Mouse (Mus musculus): ENCODE measurements around the gene Fam155a. TPM values are rescaled to one million over a fixed set of nuclear protein-coding genes. Genes with fewer than 3 reads are reported as not detected.

The Fam155a gene
- polyA plus RNA-seq, 1 experiment from 2014 or later = 0.89 TPM

GRCm38 (mm10) chr8:9303526-9304135 lies 467.3 kb downstream of the Fam155a start:
- Histone ChIP-seq H3K9ac (no peak overlapping the region), H3K9me3 (no peaks in the 10 kb centered on the region), H3K27ac (no peak overlapping the region), H3K36me3 (no peaks in the 10 kb centered on the region), H3K4me1 (no peaks in the 10 kb centered on the region), H3K4me3 (no peak overlapping the region), H3K4me2 (replicated peaks) (no peak overlapping the region), H3K27me3 (no peaks in the 10 kb centered on the region)
- ATAC-seq (ENCODE audit: low FRiP score, low read depth) = no peak
- WGBS = 85% methylated on average over 6 of the region's 6 CpGs

- Histone ChIP-seq H3K9me3 (no peaks in the 10 kb centered on the region), H3K27ac (no peak overlapping the region), H3K9ac (no peak overlapping the region), H3K27me3 (no peaks in the 10 kb centered on the region), H3K4me1 (no peaks in the 10 kb centered on the region), H3K36me3 (no peaks in the 10 kb centered on the region), H3K4me2 (replicated peaks) (no peak overlapping the region), H3K4me3 (no peak overlapping the region)
- 64% methylated on average over 2 of the region's 2 CpGs for WGBS
- no peak for ATAC-seq (ENCODE audit: low FRiP score, low read depth)
These were observed 475.9 kb downstream of the Fam155a start for GRCm38 (mm10) chr8:9295046-9295445.

DNA sequence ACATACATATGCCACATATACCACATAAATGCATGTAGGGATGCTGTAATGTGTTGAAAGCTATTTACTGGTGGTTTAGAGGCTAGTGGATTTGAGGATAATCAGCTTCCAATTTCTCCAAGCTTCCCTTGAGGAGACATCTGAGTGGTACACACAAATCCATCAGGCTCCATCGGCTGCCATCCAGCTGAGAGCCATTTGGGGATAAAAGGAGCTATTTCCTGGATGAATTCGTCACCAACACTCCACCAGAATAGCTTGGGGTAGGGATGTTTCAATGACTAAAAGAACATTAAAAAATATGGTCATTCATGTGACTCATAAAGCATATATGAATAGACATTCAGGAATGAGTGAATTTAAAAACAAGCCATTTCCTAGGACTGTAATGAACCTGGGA lies 478.4 kb downstream of the Fam155a start:
- Histone ChIP-seq H3K9me3 (no peaks in the 10 kb centered on the region), H3K4me3 (no peak overlapping the region), H3K36me3 (no peaks in the 10 kb centered on the region), H3K27ac (no peak overlapping the region), H3K4me2 (replicated peaks) (no peak overlapping the region), H3K9ac (no peak overlapping the region), H3K4me1 (no peaks in the 10 kb centered on the region), H3K27me3 (no peaks in the 10 kb centered on the region)
- 56% methylated on average over 2 of the region's 2 CpGs for WGBS
- no peak for ATAC-seq (ENCODE audit: low FRiP score, low read depth)

DNA sequence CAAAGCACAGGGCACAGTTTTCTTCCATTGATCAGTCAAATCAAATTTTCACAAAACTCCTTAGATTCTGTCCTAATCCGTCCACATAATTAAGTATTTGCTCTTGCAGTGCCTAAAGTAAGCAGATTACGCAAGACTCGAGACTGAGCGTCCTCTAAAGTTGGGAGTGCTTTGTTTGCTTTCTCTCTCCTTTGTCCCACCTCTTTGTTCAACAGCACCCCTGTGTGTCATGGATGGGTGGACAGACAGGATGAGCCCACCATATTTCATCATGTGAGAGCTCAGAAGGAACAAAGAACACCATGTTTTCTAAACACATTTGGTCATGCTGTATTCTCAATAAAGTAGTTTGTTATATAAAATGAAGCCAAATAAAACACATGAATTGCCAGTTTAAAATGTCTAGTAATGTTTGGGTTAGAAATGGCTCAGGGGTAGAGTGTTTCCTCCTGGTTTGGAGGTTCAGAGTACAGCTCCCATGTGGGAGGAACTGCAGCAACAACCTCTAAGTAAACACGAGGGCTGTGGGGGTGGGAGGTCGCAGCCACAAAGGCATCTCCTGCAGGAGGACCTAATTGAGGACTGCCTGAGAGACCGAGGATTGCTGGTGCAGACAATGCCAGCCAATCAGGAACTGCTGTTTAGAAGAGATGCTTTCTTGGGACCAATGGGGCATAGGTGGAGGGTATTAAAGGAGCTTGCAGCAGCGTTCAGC lies 482.8 kb downstream of the Fam155a start:
- no peak overlapping the region for H3K4me3 ChIP-seq
- H3K27me3 ChIP-seq = no peaks in the 10 kb centered on the region
- H3K9me3 ChIP-seq = no peaks in the 10 kb centered on the region
- no peaks in the 10 kb centered on the region for H3K36me3 ChIP-seq
- no peak overlapping the region for H3K9ac ChIP-seq
- H3K4me1 ChIP-seq = no peaks in the 10 kb centered on the region
- 60% methylated on average over 8 of the region's 8 CpGs for WGBS
- no peak overlapping the region for H3K27ac ChIP-seq
- H3K4me2 ChIP-seq (replicated peaks) = no peak overlapping the region
- no peak for ATAC-seq (ENCODE audit: low FRiP score, low read depth)

DNA sequence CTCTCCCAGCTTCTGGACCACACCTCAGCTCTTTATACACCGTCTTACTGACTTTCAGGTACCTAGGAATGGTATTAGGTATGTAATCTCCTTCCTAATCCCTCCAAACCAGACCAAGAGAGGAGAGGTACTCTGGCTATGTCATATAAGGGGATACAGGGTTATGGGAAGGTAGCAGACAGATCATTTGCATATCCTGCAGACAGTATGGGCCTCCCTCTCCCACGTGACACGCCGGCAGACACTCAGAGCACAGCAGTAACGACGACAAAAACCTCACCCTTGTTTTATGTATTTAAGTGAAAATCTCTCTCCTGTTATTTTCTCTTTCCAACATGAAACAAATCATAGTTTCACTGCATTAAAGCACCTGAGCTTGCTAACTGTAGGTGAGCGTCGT lies 496.8 kb downstream of the Fam155a start:
- 74% methylated on average over 8 of the region's 8 CpGs for WGBS
- Histone ChIP-seq H3K27me3 (no peaks in the 10 kb centered on the region), H3K9me3 (no peaks in the 10 kb centered on the region), H3K4me1 (no peaks in the 10 kb centered on the region), H3K27ac (no peak overlapping the region), H3K4me3 (no peak overlapping the region), H3K36me3 (no peaks in the 10 kb centered on the region), H3K9ac (no peak overlapping the region), H3K4me2 (replicated peaks) (no peak overlapping the region)
- ATAC-seq (ENCODE audit: low FRiP score, low read depth) = no peak

- Histone ChIP-seq H3K9me3 (no peaks in the 10 kb centered on the region), H3K4me1 (no peaks in the 10 kb centered on the region), H3K36me3 (no peaks in the 10 kb centered on the region), H3K27ac (no peak overlapping the region), H3K9ac (no peak overlapping the region), H3K4me3 (no peak overlapping the region), H3K4me2 (replicated peaks) (no peak overlapping the region), H3K27me3 (no peaks in the 10 kb centered on the region)
- ATAC-seq (ENCODE audit: low FRiP score, low read depth) = no peak
- WGBS = 87% methylated on average over 8 of the region's 8 CpGs
These were observed 506.6 kb downstream of the Fam155a start for GRCm38 (mm10) chr8:9264378-9264777.

- H3K36me3 ChIP-seq = no peaks in the 10 kb centered on the region
- H3K27ac ChIP-seq = no peak overlapping the region
- 78% methylated on average over 8 of the region's 8 CpGs for WGBS
- no peak overlapping the region for H3K4me2 ChIP-seq (replicated peaks)
- H3K27me3 ChIP-seq = no peaks in the 10 kb centered on the region
- ATAC-seq (ENCODE audit: low FRiP score, low read depth) = no peak
- H3K9me3 ChIP-seq = no peaks in the 10 kb centered on the region
- H3K9ac ChIP-seq = no peak overlapping the region
- no peaks in the 10 kb centered on the region for H3K4me1 ChIP-seq
- no peak overlapping the region for H3K4me3 ChIP-seq
These were observed 509.4 kb downstream of the Fam155a start for GRCm38 (mm10) chr8:9261527-9261926.

DNA sequence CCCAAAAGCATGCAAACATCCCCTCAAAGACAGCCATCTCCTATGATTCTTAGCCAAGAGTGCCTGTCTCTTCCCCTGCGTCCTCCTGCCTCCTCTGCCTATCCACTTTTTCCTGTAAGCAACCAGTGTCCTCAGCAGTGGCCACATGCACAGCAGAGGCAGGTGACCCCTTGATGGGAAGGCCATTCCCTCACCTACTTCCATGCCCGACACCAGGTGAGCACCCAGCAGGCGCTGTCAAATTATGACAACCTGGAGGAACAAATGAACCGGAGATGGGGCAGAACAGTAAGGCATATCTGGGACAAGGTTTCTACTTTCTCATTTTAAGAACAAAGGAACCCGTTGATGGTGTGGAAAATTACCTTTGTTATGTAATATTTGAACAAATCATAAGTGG lies 515.6 kb downstream of the Fam155a start:
- H3K36me3 ChIP-seq = no peaks in the 10 kb centered on the region
- 87% methylated on average over 5 of the region's 5 CpGs for WGBS
- H3K4me1 ChIP-seq = no peaks in the 10 kb centered on the region
- H3K4me3 ChIP-seq = no peak overlapping the region
- no peaks in the 10 kb centered on the region for H3K9me3 ChIP-seq
- no peak for ATAC-seq (ENCODE audit: low FRiP score, low read depth)
- H3K27ac ChIP-seq = no peak overlapping the region
- no peak overlapping the region for H3K4me2 ChIP-seq (replicated peaks)
- H3K9ac ChIP-seq = no peak overlapping the region
- H3K27me3 ChIP-seq = no peaks in the 10 kb centered on the region

- no peak overlapping the region for H3K9ac ChIP-seq
- no peaks in the 10 kb centered on the region for H3K27me3 ChIP-seq
- H3K4me3 ChIP-seq = no peak overlapping the region
- WGBS = 78% methylated on average over 4 of the region's 4 CpGs
- H3K36me3 ChIP-seq = no peaks in the 10 kb centered on the region
- no peak overlapping the region for H3K27ac ChIP-seq
- no peaks in the 10 kb centered on the region for H3K9me3 ChIP-seq
- H3K4me2 ChIP-seq (replicated peaks) = no peak overlapping the region
- no peak for ATAC-seq (ENCODE audit: low FRiP score, low read depth)
- no peaks in the 10 kb centered on the region for H3K4me1 ChIP-seq
These were observed 518.0 kb downstream of the Fam155a start for GRCm38 (mm10) chr8:9252991-9253390.

- Histone ChIP-seq H3K27me3 (no peaks in the 10 kb centered on the region), H3K4me1 (peaks cover 13% of the 10 kb centered on the region), H3K9me3 (no peaks in the 10 kb centered on the region), H3K36me3 (no peaks in the 10 kb centered on the region), H3K4me3 (no peak overlapping the region), H3K4me2 (replicated peaks) (no peak overlapping the region), H3K27ac (no peak overlapping the region), H3K9ac (no peak overlapping the region)
- 58% methylated on average over 17 of the region's 17 CpGs for WGBS
- ATAC-seq (ENCODE audit: low FRiP score, low read depth) = no peak
These were observed 522.7 kb downstream of the Fam155a start for GRCm38 (mm10) chr8:9248109-9248821.

DNA sequence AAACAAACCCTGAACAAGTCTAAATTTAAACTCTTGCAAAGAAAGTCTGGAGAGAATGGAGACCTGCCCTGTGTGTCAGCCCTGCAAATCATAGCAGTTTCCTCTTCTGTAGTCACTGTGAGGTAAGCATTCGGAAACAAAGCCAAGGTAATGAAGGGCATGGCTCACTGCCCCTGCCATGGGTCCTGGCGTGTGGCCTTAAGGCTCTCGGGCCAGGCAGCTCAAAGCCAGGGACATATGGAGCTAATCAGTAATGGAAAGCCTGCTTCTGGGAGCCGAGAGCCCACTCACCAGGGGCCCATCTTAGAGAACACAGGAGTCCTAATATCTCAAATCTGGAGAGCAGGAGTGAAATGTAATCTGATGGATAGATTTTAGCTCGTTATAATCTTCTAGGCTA lies 525.0 kb downstream of the Fam155a start:
- 21% methylated on average over 5 of the region's 5 CpGs for WGBS
- Histone ChIP-seq H3K36me3 (no peaks in the 10 kb centered on the region), H3K9me3 (no peaks in the 10 kb centered on the region), H3K27me3 (no peaks in the 10 kb centered on the region), H3K27ac (no peak overlapping the region; the same call in 1 of the 2 replicates), H3K4me3 (no peak overlapping the region), H3K4me1 (peaks cover 13% of the 10 kb centered on the region), H3K9ac (no peak overlapping the region), H3K4me2 (replicated peaks) (no peak overlapping the region)
- no peak for ATAC-seq (ENCODE audit: low FRiP score, low read depth)

- H3K4me1 ChIP-seq = peaks cover 9% of the 10 kb centered on the region
- H3K9ac ChIP-seq = no peak overlapping the region
- ATAC-seq (ENCODE audit: low FRiP score, low read depth) = no peak
- H3K9me3 ChIP-seq = no peaks in the 10 kb centered on the region
- H3K36me3 ChIP-seq = no peaks in the 10 kb centered on the region
- H3K4me3 ChIP-seq = no peak overlapping the region
- no peak overlapping the region for H3K27ac ChIP-seq
- 0 out of 2 replicates have a peak, but pooled peaks cover 3% of the 10 kb centered on the region for H3K27me3 ChIP-seq
- WGBS = 31% methylated on average over 5 of the region's 5 CpGs
- no peak overlapping the region for H3K4me2 ChIP-seq (replicated peaks)
These were observed 530.0 kb downstream of the Fam155a start for GRCm38 (mm10) chr8:9240996-9241395.

All from limb, embryonic 13.5 days (tissue).